Mouse (Mus musculus) small intestine, adult 2 months (tissue): ENCODE measurements at regions not wholly inside any gene's neighbourhood (a gene's known extent, or its start where the extent isn't known, plus 50 kb on each side); places are given as distances from the start of the nearest gene placed in this dataset.

Experiments
- CTCF ChIP-seq: fragments of 200-500 bp; IDR thresholded peaks from 2 replicates; pipeline ENCODE4 v1.5.1; 2012; ENCODE audit warnings: low read depth, mild to moderate bottlenecking, control low read depth, inconsistent platforms, low read length, moderate library complexity, mixed read lengths; ENCODE audit not compliant: insufficient replicate concordance, insufficient read length; ENCODE audit errors: extremely low read depth
- POLR2A ChIP-seq: fragments of 200-500 bp; IDR thresholded peaks from 2 replicates; pipeline ENCODE4 v1.6.1; 2012; ENCODE audit warnings: low read depth, mild to moderate bottlenecking, control low read depth, inconsistent platforms, low read length, moderate library complexity

- TF ChIP-seq POLR2A (no peak), CTCF (no peak)
These were observed 69.5 kb upstream of the G2e3 start for GRCm38 (mm10) chr12:51278358-51278757.
